Mouse (Mus musculus) layer of hippocampus, postnatal 36 days (tissue): ENCODE results near the gene Serpina3f. TPM values are rescaled to one million over a fixed set of nuclear protein-coding genes. Genes with fewer than 3 reads are reported as not detected.
"Not testable (repeated sequence)": the region's sequence is repeated elsewhere in the genome, so short reads cannot be mapped to it uniquely, and the experiment has no call there.

Experiments used
- DNase-seq, 2 experiments: peaks; one replicate each; pipeline ENCODE4 v3.0.0; 2022
- total RNA-seq, 2 experiments: library from RNA; stranded (reverse); gene quantifications; 2 replicates each; pipeline ENCODE4 v1.2.3; 2021

Gene Serpina3f
- total RNA-seq = under 1 TPM in 1 of 2 experiments, not detected in 1; 0.78 TPM

DNA sequence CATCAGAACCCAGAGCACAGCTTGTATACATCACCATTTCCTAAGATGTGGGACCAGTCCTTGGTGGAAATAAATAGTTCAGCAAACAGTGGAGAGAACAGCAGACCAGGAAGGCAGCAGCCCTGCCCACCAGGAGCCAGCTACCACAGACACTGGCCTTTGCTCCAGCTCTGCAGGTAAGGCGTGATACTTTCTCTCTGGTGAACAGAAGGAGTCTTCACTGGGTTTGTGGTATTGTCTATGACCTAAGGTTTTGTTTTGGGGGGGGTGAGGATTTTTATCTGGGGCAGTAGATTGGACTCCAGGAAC, at the start of gene Serpina3f:
Serpina3f (plus strand) TSS at position 100 of the 309 bp plus-strand sequence.
- no peak for DNase-seq

DNA sequence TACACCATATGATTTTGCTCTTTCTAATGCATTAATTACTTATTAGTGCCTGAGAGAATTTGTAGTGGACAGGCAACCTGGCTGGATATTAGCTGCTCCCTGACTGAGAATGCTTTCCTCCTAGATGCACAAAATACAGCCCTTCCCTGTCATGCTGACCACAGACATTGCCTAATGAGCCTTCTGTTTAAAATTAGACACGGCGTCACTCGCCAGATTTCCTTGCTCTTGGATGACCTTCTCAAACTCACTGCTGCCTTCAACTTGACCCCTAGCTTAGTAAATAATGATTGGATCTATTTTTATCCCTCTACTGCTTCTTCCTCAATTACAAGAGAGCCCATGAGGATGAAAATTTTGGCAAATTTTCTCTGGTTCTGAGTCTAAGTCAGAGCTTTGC, 39.6 kb upstream of the Serpina3f start:
- DNase-seq = no peak

DNA sequence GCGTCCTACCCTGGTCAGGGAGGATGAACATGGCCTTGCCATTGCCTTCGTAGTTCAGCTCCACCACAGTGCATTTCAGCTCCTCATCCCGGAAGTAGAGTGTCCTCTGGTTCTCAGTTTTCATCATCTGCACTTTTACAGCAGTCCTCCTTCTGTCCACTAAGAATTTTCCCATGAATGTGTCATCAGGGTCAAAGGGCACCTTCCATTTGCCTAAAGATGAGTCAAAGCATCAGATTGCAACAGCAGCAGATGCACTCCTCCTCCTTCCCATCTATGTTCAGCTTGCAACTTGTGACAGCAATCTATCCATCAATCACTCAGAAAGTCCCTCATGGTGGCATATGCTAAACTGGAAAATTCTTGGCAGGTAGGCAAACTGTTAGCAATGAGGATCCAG, 38.7 kb upstream of the Serpina3f start:
- no peak for DNase-seq

DNA sequence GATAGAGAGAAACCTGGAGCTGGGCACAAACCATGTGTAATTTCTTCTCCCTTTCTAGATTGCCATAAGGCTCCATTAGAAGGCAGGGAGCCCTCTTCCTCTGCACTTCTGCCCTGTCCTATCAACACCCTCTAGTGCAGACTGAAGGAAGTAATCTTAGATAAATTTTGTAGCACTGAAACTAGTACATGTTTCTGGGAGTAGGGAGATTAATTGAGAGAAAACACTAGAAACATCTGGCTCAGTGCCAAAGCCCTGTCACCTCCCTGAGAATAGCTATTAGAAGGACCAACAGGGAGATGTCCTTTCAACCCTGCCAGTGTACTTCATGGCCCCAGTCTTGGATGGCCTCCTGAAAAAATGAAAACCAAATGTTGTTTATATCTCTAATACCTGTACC, 35.8 kb upstream of the Serpina3f start:
- DNase-seq = no peak

DNA sequence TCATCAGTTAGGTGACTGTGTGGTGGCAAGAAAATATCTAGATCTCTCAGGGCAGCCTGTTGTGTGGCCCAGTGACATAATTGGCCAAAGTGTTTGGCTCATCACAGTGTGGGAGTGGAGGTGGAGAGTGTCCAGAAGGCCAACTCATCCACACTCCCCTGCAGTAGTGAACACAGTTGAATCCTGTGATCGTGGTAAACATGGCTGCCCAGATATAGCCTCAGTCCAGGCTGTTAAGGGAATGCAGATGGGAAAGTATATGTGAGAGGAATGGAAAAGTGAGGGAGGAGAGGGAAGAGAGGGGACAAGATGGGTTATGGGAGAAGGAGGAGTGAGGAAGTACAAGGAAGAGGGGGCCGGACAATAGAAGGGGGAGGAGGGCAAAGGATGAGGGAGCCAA, 35.4 kb upstream of the Serpina3f start:
- no peak for DNase-seq

DNA sequence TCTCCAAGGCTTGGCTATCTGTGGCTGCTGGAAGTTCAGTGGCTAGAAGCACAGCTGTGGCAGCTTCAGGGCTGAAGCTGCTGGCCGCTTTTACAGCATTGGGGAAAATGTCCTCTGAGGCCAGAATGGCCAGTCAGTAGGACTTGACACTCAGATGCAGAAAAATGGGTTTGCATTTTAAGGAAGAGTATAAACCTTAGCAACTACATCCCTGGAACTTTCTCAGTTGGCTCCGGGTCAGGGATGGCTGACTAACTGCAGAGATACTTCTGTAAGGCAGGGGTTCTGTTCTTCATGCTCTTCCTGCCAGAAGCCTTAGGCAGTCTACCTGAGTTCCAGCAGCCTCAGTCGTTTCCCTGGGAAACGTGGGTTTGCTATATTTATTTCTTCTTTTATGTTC, 29.3 kb upstream of the Serpina3f start:
- no peak for DNase-seq

DNA sequence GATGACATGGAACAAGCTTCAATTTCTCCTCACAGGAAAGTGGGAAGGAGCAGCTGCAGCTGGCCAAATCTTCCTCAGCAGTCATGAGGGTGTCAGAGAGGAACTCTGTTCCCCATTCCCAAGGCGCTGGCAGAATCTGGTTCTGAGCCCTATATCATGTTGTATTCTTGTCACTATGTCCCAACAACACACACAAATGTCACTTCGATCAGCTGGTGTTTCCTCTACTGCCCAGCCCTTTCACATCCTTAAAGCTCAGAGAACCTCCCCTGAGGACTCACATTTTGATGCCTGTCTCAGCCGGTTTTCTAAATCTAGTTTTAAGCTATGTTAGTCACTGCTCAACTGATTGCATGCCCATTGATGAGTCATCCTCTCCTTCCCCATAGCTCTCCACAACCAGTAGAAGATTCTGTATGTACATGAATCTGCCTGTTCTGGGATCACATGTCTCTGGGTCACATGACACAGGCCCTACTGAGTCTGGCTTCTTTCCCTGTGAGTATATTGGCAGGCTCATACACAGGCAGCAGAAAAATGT, 28.2 kb upstream of the Serpina3f start:
- DNase-seq = peak in 1 of 2 experiments; percentile 10

DNA sequence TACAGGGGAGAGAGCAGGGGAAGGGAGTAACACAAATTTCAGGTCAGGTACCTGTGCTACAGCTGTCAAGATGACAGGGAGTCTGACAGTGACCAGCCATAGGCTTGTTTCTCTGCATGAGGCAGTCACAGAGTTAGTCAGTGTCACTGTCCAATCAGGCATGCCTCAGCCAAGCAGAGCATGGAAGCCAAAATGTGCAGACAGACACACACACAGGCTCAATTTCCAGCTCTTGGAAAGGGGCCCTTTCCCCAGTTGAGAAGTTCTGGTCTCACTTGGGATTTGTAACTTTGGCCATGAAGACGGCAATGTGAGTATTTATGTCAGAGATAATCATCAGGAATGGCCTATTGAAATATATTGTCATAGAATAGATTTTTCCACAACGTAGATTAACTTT, 25.1 kb upstream of the Serpina3f start:
- DNase-seq = no peak

DNA sequence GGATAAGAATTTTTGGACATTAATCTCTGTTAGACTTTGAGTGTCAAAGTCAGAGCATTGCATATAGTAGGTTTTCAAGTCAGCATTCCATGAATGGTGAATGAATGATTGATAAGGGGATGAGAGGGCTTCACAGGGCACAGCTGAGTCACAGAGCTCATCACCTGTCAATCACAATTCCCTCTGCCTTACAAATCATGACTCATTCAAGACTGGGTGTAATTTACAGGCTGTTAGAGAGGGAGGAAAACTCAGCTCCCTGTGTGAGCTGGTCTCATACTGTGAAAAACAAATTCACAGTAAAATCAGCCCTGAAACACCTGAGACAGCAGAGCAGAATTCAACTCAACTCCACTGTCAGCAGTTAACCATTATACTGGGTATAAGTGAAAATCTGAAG, 23.5 kb upstream of the Serpina3f start:
- no peak for DNase-seq

DNA sequence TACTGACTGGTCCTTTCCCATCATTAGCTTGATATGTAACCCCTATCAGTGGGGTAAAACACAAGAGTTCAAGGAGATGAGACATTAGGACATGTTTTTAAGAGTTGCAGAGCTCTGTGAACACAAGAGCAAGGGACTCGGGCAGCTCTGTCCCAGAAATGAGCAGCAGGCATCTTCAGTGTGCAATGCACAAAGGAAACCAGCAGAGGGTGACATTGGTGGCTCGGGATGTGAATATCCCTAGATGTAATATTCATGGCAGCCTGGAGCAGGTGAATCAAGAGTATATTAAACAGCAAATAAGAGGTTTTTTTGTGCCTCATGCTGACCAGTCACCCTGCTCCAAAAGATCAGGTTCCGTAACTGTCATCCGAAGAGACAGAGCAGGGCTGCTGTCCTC, 5.2 kb upstream of the Serpina3f start:
- DNase-seq = no peak

DNA sequence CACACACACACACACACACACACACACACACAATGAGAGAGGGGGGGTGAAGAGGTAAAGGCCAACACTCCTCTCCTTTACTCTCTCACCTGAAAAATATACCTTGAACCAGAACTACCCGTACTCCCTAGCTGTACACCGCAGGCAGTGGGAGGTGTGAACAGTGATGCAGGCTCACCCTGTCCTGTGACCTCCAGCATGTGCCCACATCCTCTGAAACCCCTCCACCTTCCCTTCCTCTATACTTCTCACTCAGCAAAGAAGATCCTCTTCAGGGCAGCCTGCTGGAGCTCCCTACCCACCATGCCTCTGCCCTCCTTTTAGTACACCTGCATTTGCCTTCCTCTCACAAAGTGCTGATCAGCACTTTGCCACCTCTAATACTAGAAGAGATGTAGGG, 4.5 kb upstream of the Serpina3f start:
- no peak for DNase-seq

DNA sequence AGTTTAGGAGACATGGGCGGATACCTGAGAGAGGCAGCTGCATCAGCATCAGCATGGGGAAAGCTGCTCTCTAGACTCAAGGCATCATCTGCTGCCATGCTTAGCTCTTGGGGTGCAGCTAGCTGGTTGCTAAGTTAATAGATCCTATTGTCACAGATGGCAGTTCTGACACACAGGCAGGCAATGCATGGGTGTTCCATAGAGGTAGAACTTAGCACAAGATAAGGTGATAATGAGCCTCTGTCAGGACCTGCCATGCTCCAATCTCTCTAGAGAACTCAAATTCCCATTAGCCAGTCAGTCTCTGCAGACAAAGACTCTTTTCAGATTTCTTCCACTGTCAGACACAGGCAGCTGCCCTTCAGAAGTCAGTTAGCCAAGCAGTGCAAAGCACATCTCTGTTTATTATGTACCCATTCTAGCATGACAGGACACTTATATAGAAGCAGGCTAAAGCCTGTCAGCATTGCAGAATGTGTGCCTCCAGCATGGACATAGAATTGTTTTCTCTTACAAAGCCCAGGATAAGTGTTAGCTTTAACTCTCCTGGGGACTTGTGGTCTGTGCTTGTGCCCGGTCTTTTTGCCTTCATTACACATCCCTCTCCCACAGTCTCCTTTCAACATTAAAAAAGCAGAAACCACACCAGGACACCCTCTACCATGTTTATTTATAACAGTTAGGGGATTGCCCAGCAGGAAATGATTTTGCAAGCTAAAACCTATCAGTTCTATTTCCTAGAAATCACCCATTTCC, 477 bp upstream of the Serpina3f start:
- peak; percentile 19 to 28 for DNase-seq

DNA sequence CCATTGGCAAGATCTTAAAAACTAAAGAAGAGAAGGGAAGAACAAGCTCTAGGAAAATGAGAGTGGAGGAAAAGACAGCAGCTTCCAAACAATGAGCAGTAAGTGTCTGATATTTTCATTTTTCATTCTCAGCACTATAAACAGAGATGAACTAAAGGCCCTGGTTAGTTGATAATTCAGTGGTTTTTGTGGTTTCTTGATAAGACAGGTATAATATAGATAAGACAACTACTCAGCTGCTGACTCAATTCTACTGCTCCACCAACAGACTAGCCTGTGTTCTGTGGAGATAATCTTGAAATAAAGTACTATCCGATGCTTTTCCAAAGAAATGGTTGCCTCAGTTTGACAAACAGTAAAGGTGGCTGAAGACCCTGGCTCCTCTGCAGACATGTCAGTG, 905 bp downstream of the Serpina3f start:
- no peak for DNase-seq

DNA sequence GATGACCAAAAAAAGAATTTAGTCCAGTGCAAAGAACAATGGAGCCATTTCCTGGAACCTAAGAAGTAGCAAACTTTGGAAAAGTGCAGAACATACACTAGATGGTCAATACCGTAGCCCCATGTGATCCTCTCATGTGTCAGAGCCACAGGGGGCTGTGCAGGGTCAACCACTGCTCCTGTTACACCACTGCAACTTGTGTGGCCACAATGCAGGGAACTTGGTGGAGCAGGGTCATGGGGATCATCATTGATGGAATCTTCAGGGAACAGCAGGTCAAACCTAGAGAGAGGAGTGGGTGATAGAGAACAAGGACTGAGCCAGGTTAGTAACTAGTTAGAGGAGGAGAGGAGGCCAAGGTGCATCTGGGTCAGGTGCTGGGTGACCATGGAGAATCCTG, 7.3 kb downstream of the Serpina3f start:
- DNase-seq = no peak

DNA sequence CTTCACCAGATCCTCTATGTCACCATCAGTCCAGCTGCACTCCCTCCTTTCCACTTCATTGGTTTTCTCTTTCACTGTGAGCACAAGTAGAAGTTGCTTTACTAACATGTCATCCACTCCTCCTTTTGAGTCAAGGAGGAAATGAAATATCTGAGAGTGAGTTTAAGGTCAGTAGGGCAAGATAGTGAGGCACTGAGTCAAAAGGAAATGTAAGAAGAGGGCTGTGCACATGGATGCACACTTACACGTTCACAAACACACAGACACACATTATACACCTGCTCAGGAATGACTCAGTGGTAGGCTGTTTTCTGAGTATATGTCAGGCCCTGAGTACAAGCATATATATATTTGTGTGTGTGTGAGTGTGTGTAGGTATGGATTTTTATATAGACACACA, 9.3 kb downstream of the Serpina3f start:
- no peak for DNase-seq

DNA sequence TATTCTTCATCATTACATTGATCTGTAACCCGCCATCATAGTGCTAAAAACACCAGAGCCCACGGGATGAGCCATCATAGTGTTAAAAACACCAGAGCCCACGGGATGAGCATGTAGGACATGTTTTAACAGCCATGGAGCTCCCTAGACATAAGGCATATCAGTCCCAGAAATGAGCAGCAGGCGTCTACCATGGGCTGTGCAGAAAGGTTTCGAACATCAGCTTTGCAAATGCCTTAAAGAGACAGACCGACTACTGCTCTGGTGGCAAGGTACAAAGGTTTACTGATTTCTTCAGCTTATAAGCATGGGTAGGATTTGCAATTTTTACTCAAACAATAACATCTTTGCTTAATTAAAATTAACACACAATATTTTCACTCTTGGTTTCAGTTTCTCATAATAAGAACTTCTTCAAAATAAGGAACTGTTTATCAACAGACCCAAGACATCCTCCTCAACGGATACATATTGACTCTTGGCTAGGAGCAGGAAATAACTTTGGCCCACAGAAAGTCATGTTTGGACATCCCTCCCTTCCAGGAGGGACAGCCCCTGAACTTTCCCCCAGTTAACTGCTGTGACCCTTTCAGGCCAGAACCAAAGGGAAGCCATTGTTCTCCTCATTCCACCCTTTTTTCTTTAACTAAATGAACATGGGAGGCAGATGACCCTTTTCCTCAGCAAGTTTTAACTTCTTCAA, 10.4 kb downstream of the Serpina3f start:
- no peak for DNase-seq

DNA sequence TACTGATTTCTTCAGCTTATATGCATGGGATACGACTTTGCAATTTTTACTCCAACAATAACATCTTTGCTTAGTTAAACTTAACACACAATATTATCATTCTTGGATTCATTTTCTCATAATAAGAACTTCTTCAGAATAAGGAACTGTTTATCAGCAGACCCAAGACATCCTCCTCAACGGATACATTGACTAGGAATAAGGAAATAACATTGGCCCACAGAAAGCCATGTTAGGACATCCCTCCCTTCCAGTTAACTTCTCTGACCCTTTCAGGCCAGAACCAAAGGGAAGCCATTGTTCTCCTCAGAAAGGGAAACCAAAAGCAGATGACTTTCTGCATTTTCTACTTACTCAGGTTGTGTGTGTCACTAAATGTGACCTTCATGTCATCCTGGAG, 16.4 kb downstream of the Serpina3f start:
- DNase-seq = no peak

DNA sequence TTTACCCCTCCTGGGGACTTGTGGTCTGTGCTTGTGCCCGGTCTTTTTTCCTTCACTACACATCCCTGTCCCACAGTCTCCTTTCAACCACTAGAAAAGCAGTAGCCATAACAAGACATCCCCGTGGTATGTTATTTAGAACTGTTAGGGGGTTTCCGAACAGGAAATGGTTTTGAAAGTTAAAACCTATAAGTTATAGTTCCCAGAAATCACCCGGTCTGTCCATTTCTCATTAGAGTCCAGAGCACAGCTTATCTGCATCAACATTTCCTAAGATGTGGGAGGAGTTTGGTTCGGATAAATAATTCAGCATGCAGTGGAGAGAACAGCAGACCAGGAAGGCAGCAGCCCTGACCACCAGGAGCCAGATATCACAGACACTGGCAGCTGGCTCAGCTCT, 21.6 kb downstream of the Serpina3f start, which contains the start of gene Serpina3g:
Serpina3g (plus strand) TSS at position 331 of the 400 bp plus-strand sequence.
- no peak for DNase-seq

DNA sequence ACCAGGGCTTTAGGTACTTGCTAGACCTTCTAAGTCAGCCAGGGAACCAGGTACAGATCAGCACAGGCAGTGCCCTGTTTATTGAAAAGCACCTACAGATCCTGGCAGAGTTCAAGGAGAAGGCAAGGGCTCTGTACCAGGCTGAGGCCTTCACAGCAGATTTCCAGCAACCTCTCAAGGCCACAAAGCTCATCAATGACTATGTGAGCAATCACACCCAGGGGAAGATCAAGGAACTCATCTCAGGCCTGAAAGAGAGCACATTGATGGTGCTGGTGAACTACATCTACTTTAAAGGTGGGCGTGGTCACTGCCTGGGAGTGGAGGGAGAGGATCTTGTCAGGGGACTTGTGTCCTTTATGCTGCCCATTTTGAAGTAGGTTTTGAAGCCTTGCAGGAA, 23.7 kb downstream of the Serpina3f start:
- not testable (repeated sequence) for DNase-seq

DNA sequence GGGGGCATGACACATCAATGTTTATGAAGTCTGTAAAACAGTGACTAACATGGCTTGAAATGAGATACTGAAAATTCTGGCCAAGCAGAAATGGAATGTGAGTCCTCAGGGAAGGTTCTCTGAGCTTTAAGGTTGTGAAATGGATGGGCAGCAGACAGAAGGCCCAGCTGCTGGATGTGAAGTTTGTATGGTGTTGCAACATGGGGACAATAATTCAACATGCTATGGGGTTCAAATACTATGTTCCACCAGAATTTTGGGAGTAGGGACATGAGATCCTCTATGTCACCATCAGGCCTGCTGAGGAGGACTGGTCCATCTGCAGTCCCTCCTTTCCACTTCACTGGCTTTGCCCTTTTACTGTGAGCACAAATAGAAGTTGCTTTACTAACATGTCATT, 29.0 kb downstream of the Serpina3f start:
- DNase-seq = no peak

DNA sequence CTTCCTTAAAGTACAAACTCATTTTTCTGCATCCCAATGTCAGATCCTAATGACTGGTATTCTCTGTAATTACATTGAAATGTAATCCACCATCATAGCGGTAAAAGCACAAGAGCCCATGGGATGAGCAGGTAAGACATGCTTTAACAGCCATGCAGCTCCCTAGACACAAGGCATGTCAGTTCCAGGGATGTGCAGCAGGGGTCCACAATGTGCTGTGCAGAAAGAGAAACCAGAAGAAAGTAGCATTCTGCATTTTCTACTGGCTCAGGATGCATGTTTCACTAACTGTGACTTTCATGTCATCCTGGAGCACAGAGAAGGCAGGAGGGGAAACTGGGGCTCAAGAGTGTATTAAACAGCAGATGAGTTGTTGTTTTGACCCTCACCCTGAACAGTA, 30.7 kb downstream of the Serpina3f start:
- peak in 1 of 2 experiments; percentile 22 for DNase-seq

DNA sequence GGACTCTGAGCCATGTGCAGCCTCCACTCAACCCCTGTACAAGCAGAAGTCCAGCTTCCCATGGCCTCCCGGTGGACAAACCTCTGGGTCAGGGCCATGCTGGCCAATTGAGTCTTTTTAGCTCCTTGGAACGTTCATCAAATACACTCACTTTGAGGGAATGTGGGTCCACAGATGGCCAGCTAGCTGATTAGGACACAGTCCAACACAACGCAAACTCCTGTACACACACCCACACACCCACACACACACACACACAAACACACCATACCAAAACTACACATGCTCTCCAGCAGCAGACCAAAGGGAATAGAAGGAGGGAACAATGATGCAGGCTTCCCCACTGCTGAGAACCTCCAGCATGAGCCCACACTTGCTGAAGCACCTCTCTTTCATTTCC, 31.3 kb downstream of the Serpina3f start:
- DNase-seq = peak in 1 of 2 experiments; percentile 6

DNA sequence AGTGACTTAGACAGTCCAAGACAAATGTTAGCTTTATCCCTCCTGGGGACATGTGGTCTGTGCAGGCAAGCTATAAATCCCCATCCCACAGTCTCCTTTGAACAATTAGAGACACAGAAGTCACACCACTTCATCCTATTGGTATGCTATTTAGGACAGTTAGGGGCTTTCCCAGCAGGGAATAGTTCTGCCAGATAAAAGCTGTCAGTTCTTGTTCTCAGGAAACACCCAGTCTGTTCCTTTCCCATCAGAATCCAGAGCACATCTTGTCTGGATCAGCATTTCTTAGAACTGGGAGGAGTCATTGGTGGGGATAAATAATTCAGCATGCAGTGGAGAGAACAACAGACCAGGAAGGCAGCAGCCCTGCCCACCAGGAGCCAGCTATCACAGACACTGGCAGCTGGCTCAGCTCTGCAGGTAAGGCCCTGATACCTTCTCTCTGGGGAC, 33.2 kb downstream of the Serpina3f start:
- DNase-seq = peak in 1 of 2 experiments; percentile 7

DNA sequence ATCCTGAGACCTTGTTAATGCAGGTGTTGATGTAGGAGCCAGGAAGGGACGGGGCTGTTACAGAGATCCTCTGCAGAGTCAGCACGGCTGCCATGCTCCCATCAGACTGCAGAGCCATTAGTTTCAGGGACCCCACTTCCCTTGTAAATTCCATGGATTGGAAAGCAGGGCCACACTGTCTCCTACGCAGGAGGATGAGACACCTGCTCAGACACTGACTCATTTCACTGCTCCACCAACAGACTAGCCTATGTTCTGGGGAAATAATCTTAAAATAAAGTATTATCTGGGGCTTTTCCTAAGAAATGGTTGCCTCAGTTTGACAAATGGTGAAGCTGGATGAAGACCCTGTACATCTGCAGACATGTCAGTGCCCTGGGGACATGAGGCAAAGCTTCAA, 33.9 kb downstream of the Serpina3f start:
- DNase-seq = no peak
